Mouse (Mus musculus) intestine, embryonic 16.5 days (tissue): ENCODE measurements at regions not wholly inside any gene's neighbourhood (a gene's known extent, or its start where the extent isn't known, plus 50 kb on each side); places are given as distances from the start of the nearest gene placed in this dataset.

Experiments used
- ATAC-seq: fragments of 200-750 bp; cut with Nextera tagmentation; 2 replicates; pipeline ENCODE4 v1.8.0; 2017; ENCODE audit warnings: moderate TSS enrichment, moderate library complexity
- H3K27ac ChIP-seq: fragments of 300-500 bp; sonication (generic); 2 replicates; pipeline ENCODE4 v1.5.1; 2014; ENCODE audit warnings: mild to moderate bottlenecking, low read length
- H3K27me3 ChIP-seq: fragments of 300-500 bp; sonication (generic); replicated peaks from 2 replicates; pipeline ENCODE4 v1.6.1; 2014; ENCODE audit warnings: low read length, control low read depth, mixed read lengths; ENCODE audit not compliant: control insufficient read depth, insufficient read depth
- H3K36me3 ChIP-seq: fragments of 300-500 bp; sonication (generic); 2 replicates; pipeline ENCODE4 v1.6.1; 2014; ENCODE audit warnings: low read length, control low read depth; ENCODE audit not compliant: control insufficient read depth, insufficient read depth
- H3K4me1 ChIP-seq: fragments of 300-500 bp; sonication (generic); 2 replicates; pipeline ENCODE4 v1.6.1; 2014; ENCODE audit warnings: low read length, control low read depth, mixed read lengths; ENCODE audit not compliant: control insufficient read depth, insufficient read depth
- H3K4me2 ChIP-seq: fragments of 300-500 bp; sonication (generic); 2 replicates; pipeline ENCODE4 v1.6.1; 2014; ENCODE audit warnings: low read depth, low read length, control low read depth
- H3K4me3 ChIP-seq: fragments of 300-500 bp; sonication (generic); 2 replicates; pipeline ENCODE4 v1.5.1; 2014; ENCODE audit warnings: mild to moderate bottlenecking, low read length
- H3K9ac ChIP-seq: fragments of 300-500 bp; sonication (generic); 2 replicates; pipeline ENCODE4 v1.6.1; 2014; ENCODE audit warnings: low read depth, low read length
- H3K9me3 ChIP-seq: fragments of 300-500 bp; sonication (generic); 2 replicates; pipeline ENCODE4 v1.6.1; 2016; ENCODE audit warnings: low read length, control low read depth; ENCODE audit not compliant: control insufficient read depth
- WGBS: fragments of 180-500 bp; shearing (Covaris S2); extraction: QIAGEN DNeasy Blood & Tissue Kit; methylation state at CpG from one replicate; pipeline ENCODE4 v1.1.7; 2014; 5-methylcytosine and 5-hydroxymethylcytosine counted together

- ATAC-seq = no peak
- H3K4me1 ChIP-seq = 0 out of 2 replicates have a peak, but pooled peaks cover 6% of the 10 kb centered on the region
- no peaks in the 10 kb centered on the region for H3K27me3 ChIP-seq
- no peak overlapping the region for H3K4me2 ChIP-seq
- WGBS = 70% methylated on average over 4 of the region's 4 CpGs
- H3K27ac ChIP-seq = no peak overlapping the region
- no peaks in the 10 kb centered on the region for H3K36me3 ChIP-seq
- H3K4me3 ChIP-seq = no peak overlapping the region
- no peaks in the 10 kb centered on the region for H3K9me3 ChIP-seq
- H3K9ac ChIP-seq = no peak overlapping the region
Observed at GRCm38 (mm10) chr17:13662152-13662551, 98.2 kb upstream of the Afdn start.
